Mouse (Mus musculus) testis, adult 2 months (tissue): Measurements from ENCODE around the gene Map3k14. TPM values are rescaled to one million over a fixed set of nuclear protein-coding genes. Genes with fewer than 3 reads are reported as not detected.

Experiments
- H3K27ac ChIP-seq: fragments of 200-500 bp; 2 replicates; pipeline ENCODE4 v1.5.1; 2012; ENCODE audit warnings: low read depth, low read length; ENCODE audit not compliant: control insufficient read depth, insufficient read depth
- H3K27me3 ChIP-seq: fragments of 200-500 bp; 2 replicates; pipeline ENCODE4 v1.6.1; 2012; ENCODE audit warnings: mild to moderate bottlenecking, low read length, moderate library complexity; ENCODE audit not compliant: control insufficient read depth, insufficient read depth
- H3K36me3 ChIP-seq: fragments of 200-500 bp; 2 replicates; pipeline ENCODE4 v1.6.1; 2012; ENCODE audit warnings: mild to moderate bottlenecking, low read length; ENCODE audit not compliant: control insufficient read depth, insufficient read depth
- H3K4me1 ChIP-seq: fragments of 200-500 bp; 2 replicates; pipeline ENCODE4 v1.6.1; 2012; ENCODE audit warnings: low read length; ENCODE audit not compliant: control insufficient read depth, insufficient read depth
- H3K4me3 ChIP-seq: fragments of 200-500 bp; 2 replicates; pipeline ENCODE4 v1.5.1; 2012; ENCODE audit warnings: low read depth, mild to moderate bottlenecking, low read length, moderate library complexity, mixed read lengths; ENCODE audit not compliant: control insufficient read depth
- CTCF ChIP-seq: fragments of 200-500 bp; IDR thresholded peaks from 2 replicates; pipeline ENCODE4 v1.5.1; 2012; ENCODE audit warnings: low read depth, mild to moderate bottlenecking, inconsistent platforms, low read length, moderate library complexity; ENCODE audit not compliant: control insufficient read depth, insufficient read depth, insufficient replicate concordance
- POLR2A ChIP-seq: fragments of 200-500 bp; IDR thresholded peaks from 2 replicates; pipeline ENCODE4 v1.6.1; 2012; ENCODE audit warnings: low read depth, mild to moderate bottlenecking, inconsistent platforms, low read length, moderate library complexity; ENCODE audit not compliant: control insufficient read depth
- polyA plus RNA-seq: library from polyadenylated mRNA; depleted of rRNA; stranded (reverse); fragments of >200 nt; gene quantifications from 2 replicates; pipeline ENCODE4 v1.2.3, GENCODE M21; 2012

Gene Map3k14
- polyA plus RNA-seq, 1 experiment: 2.4 TPM

GRCm38 (mm10) chr11:103177815-103178485 is 89.3 kb downstream of the Map3k14 start:
- Histone ChIP-seq H3K36me3 (no peaks in the 10 kb centered on the region), H3K27ac (no peak overlapping the region), H3K27me3 (no peaks in the 10 kb centered on the region), H3K4me1 (no peaks in the 10 kb centered on the region; the same call in 1 of the 2 replicates), H3K4me3 (no peak overlapping the region)
- TF ChIP-seq POLR2A (no peak), CTCF (no peak)

DNA sequence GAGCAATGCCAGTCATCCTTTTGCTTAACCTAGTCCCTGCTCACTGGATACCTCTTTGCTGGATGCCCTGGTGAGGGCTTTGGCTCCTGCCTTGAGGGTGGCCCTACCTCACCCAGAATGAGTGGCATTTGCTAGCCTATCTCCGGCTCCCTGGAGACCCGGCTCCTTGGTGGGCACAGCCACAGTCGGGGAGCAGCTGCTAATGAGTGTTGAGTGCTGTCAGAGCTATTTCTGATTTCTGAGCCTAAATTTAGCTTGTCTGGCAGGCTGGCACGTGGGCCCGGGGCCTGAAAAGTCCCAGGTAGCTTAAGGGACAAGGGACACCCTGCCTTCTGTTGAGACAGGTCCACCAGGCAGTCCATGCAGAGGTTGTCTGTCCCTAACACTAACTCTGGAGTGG is 90.1 kb downstream of the Map3k14 start:
- TF ChIP-seq POLR2A: no peak
- TF ChIP-seq CTCF: no peak
- Histone ChIP-seq H3K4me3 (no peak overlapping the region), H3K36me3 (no peaks in the 10 kb centered on the region), H3K27me3 (no peaks in the 10 kb centered on the region), H3K27ac (no peak overlapping the region), H3K4me1 (no peaks in the 10 kb centered on the region; the same call in 1 of the 2 replicates)

DNA sequence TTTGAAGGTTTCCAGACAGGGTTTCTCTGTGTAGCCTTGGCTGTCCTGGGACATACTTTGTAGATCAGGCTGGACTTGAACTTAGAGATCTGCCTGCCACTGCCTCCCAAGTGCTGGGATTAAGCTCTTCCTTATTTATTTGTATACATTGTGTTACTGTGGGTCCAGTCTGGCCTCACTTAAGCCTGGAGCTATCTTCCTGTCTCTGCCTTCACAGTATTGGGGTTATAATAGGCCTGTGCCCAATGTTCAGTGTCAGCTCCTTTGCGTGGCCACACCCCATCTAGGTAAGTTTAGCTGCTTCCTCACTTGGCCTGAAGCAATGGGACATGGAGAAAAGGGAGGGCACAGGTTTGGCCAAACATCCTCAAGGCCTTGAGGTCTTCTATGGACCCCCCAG is 90.8 kb downstream of the Map3k14 start:
- H3K27me3 ChIP-seq: no peaks in the 10 kb centered on the region
- H3K36me3 ChIP-seq: no peaks in the 10 kb centered on the region
- no peaks in the 10 kb centered on the region; the same call in 1 of the 2 replicates for H3K4me1 ChIP-seq
- H3K27ac ChIP-seq: no peak overlapping the region
- TF ChIP-seq CTCF (no peak), POLR2A (no peak)
- no peak overlapping the region for H3K4me3 ChIP-seq

- Histone ChIP-seq H3K27me3 (no peaks in the 10 kb centered on the region), H3K4me3 (no peak overlapping the region), H3K4me1 (peaks cover 3% of the 10 kb centered on the region; the same call in 1 of the 2 replicates), H3K27ac (no peak overlapping the region), H3K36me3 (no peaks in the 10 kb centered on the region)
- TF ChIP-seq CTCF (no peak), POLR2A (no peak)
Measured at GRCm38 (mm10) chr11:103175688-103176442, 91.4 kb downstream of the Map3k14 start.

- Histone ChIP-seq H3K4me3 (no peak overlapping the region), H3K4me1 (peaks cover 5% of the 10 kb centered on the region; the same call in 1 of the 2 replicates), H3K27me3 (no peaks in the 10 kb centered on the region), H3K27ac (no peak overlapping the region), H3K36me3 (no peaks in the 10 kb centered on the region)
- TF ChIP-seq POLR2A: no peak
- TF ChIP-seq CTCF: no peak
Measured at GRCm38 (mm10) chr11:103174891-103175391, 92.3 kb downstream of the Map3k14 start.

DNA sequence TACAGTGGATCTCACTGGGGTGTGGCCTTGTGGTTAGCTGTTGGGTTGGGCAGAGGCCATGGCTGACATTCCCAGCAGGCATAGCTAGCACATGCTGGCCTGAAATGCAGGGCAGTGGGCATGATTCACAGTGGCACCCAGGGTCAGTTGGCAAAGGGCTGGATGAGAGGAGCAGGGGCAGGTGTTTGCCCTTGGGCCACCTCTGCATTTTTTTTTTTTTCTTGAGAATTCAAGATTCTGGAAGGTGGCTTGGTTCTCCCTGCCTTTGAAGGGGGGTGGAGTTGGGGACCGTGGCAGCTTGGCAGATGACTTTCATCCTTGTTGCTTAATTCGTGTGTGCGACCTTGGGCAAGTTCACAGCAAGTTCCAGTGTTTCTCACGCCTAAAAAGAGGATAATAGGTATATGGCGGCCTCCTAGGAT is 92.8 kb downstream of the Map3k14 start:
- peaks cover 5% of the 10 kb centered on the region; the same call in 1 of the 2 replicates for H3K4me1 ChIP-seq
- TF ChIP-seq CTCF (no peak), POLR2A (no peak)
- no peaks in the 10 kb centered on the region for H3K36me3 ChIP-seq
- H3K27me3 ChIP-seq: no peaks in the 10 kb centered on the region
- H3K4me3 ChIP-seq: no peak overlapping the region
- H3K27ac ChIP-seq: no peak overlapping the region

GRCm38 (mm10) chr11:103173771-103174344 is 93.4 kb downstream of the Map3k14 start:
- no peak for TF ChIP-seq CTCF
- TF ChIP-seq POLR2A: no peak
- H3K27me3 ChIP-seq: no peaks in the 10 kb centered on the region
- H3K4me3 ChIP-seq: no peak overlapping the region
- H3K27ac ChIP-seq: no peak overlapping the region
- no peaks in the 10 kb centered on the region for H3K36me3 ChIP-seq
- H3K4me1 ChIP-seq: peaks cover 5% of the 10 kb centered on the region; the same call in 1 of the 2 replicates
